Mouse (Mus musculus) myocyte (in vitro differentiated cells): ENCODE measurements around the gene Bpifb5. TPM values are rescaled to one million over a fixed set of nuclear protein-coding genes. Genes with fewer than 3 reads are reported as not detected.
"Not testable (repeated sequence)": the region's sequence is repeated elsewhere in the genome, so short reads cannot be mapped to it uniquely, and the experiment has no call there.

Source experiments
- H3K27me3 ChIP-seq: one replicate; pipeline ENCODE4 v1.6.1; 2011; ENCODE audit not compliant: control insufficient read depth, insufficient read depth, insufficient read length
- H3K36me3 ChIP-seq: one replicate; pipeline ENCODE4 v1.6.1; 2011; ENCODE audit not compliant: control insufficient read depth, insufficient read depth
- H3K4me2 ChIP-seq: one replicate; pipeline ENCODE4 v1.6.1; 2011; ENCODE audit warnings: low read depth, control low read depth
- H3K4me3 ChIP-seq: one replicate; pipeline ENCODE4 v1.5.1; 2011; ENCODE audit warnings: mild to moderate bottlenecking, control low read depth, moderate library complexity
- H3K79me2 ChIP-seq: one replicate; pipeline ENCODE4 v1.6.1; 2011; ENCODE audit not compliant: control insufficient read depth, insufficient read depth
- H3ac ChIP-seq: one replicate; pipeline ENCODE4 v1.6.1; 2011; ENCODE audit not compliant: control insufficient read depth, insufficient read length
- CEBPB ChIP-seq: IDR thresholded peaks from 2 replicates; pipeline ENCODE4 v1.6.1; 2011; ENCODE audit warnings: mild to moderate bottlenecking, moderate library complexity; ENCODE audit not compliant: poor library complexity, insufficient read depth, severe bottlenecking
- E2F4 ChIP-seq: IDR thresholded peaks from one replicate; pipeline ENCODE4 v1.6.1; 2011; ENCODE audit warnings: mild to moderate bottlenecking, control low read depth, moderate library complexity; ENCODE audit not compliant: insufficient read depth
- MAX ChIP-seq: IDR thresholded peaks from one replicate; pipeline ENCODE4 v1.6.1; 2011; ENCODE audit warnings: low read depth, mild to moderate bottlenecking, control low read depth
- MYOD1 ChIP-seq, 3 experiments: IDR thresholded peaks; one replicate each; pipeline ENCODE4 v1.6.1; 2011; ENCODE audit warnings: control low read depth in 2 of 3, low read depth in 2 of 3, mild to moderate bottlenecking in 2 of 3, moderate library complexity in 1 of 3; ENCODE audit not compliant: insufficient read length in 2 of 3, control insufficient read depth in 1 of 3
- MYOG ChIP-seq, 3 experiments: IDR thresholded peaks; one replicate each; pipeline ENCODE4 v1.6.1; 2011; ENCODE audit warnings: control low read depth in 2 of 3, low read depth in 2 of 3, mild to moderate bottlenecking in 2 of 3; ENCODE audit not compliant: insufficient read length in 2 of 3, control insufficient read depth in 1 of 3, insufficient read depth in 1 of 3
- POLR2A ChIP-seq: IDR thresholded peaks from one replicate; pipeline ENCODE4 v1.6.1; 2011; ENCODE audit warnings: low read depth, mild to moderate bottlenecking, control low read depth, moderate library complexity; ENCODE audit not compliant: insufficient read length
- POLR2AphosphoS2 ChIP-seq: IDR thresholded peaks from one replicate; pipeline ENCODE4 v1.6.1; 2011; ENCODE audit warnings: low read depth, control low read depth; ENCODE audit not compliant: insufficient read length
- REST ChIP-seq: IDR thresholded peaks from one replicate; pipeline ENCODE4 v1.6.1; 2011; ENCODE audit warnings: mild to moderate bottlenecking, control low read depth, moderate library complexity; ENCODE audit not compliant: insufficient read depth, insufficient read length
- SRF ChIP-seq: IDR thresholded peaks from one replicate; pipeline ENCODE4 v1.6.1; 2011; ENCODE audit warnings: low read depth; ENCODE audit not compliant: control insufficient read depth, insufficient read length
- TCF12 ChIP-seq: IDR thresholded peaks from one replicate; pipeline ENCODE4 v1.6.1; 2011; ENCODE audit warnings: mild to moderate bottlenecking, control low read depth; ENCODE audit not compliant: poor library complexity, insufficient read depth, severe bottlenecking
- TCF3 ChIP-seq: IDR thresholded peaks from one replicate; pipeline ENCODE4 v1.6.1; 2011; ENCODE audit warnings: low read depth, control low read depth; ENCODE audit not compliant: insufficient read length
- USF1 ChIP-seq: IDR thresholded peaks from one replicate; pipeline ENCODE4 v1.6.1; 2011; ENCODE audit warnings: low read depth, mild to moderate bottlenecking, control low read depth, moderate library complexity
- polyA plus RNA-seq: library from polyadenylated mRNA; unstranded; fragments of >200 nt; fragmentation: generic; extraction: Trizol; gene quantifications from one replicate; pipeline ENCODE4 v1.2.1, GENCODE M21; 2012; ENCODE audit warnings: missing spikeins

Gene Bpifb5
- polyA plus RNA-seq: not detected

DNA sequence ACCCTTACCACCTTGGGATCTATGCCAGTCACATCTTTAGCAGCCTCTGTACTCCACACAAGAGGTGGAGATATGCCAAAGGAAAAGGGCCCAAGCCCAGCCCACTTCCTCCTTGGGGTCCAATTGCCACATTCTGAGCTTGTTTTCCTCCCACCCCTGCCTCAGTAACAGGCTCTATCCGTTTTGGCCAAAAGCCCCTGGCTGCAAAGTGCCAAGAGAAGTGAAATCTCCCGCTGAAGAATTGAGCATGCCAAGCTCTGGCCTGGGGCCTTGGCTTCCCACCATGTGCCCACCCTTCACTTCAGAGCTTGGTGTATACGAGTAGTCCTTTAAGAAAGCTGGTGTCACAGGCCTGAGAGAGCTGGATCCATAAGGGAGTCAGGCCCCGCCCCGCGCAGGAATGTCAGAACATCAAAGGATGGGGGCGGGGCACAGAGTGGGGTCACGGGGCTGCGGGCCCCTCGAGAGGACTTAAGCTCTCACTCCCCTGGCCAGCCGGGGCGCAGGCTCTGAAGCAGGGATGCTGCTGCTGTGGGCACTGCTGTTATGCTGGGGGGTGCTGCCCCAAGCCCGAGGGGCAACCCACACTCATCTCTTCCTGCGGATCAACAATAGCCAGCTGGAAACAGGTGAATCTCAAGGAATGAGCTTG is at the start of gene Bpifb5:
TSS of gene Bpifb5 (plus strand) at position 478 of the 652 bp plus-strand sequence.
- TF ChIP-seq USF1 (no peak), POLR2A (no peak), REST (no peak), POLR2AphosphoS2 (no peak), TCF3 (no peak), CEBPB (no peak), E2F4 (no peak), MYOG (IDR thresholded peaks at IDR 0.05; ENCODE audit: control insufficient read depth in 1 of 3, insufficient read depth in 1 of 3, insufficient read length in 2 of 3, low read depth in 2 of 3) (no peak), MAX (no peak)
- H3K4me3 ChIP-seq: no peak within 1 kb of the TSS
- no peaks in the 10 kb centered on the region for H3K36me3 ChIP-seq
- H3K79me2 ChIP-seq: no peaks in the 10 kb centered on the region
- H3K27me3 ChIP-seq: peaks cover 5% of the 10 kb centered on the region
- no peak within 1 kb of the TSS for H3ac ChIP-seq
- H3K4me2 ChIP-seq: no peak within 1 kb of the TSS

- not testable (repeated sequence) for H3K4me2 ChIP-seq, H3K36me3 ChIP-seq, H3K27me3 ChIP-seq, H3K4me3 ChIP-seq, H3K79me2 ChIP-seq, H3ac ChIP-seq
These were observed 41.6 kb upstream of the Bpifb5 start for GRCm38 (mm10) chr2:154181900-154182299.

GRCm38 (mm10) chr2:154183061-154183460 is 40.5 kb upstream of the Bpifb5 start:
- not testable (repeated sequence) for H3ac ChIP-seq, H3K4me3 ChIP-seq, H3K79me2 ChIP-seq, H3K27me3 ChIP-seq, H3K4me2 ChIP-seq, H3K36me3 ChIP-seq

- H3K4me2 ChIP-seq: no peak overlapping the region
- no peaks in the 10 kb centered on the region for H3K27me3 ChIP-seq
- no peak overlapping the region for H3ac ChIP-seq
- H3K4me3 ChIP-seq: no peak overlapping the region
- no peaks in the 10 kb centered on the region for H3K79me2 ChIP-seq
- H3K36me3 ChIP-seq: no peaks in the 10 kb centered on the region
- TF ChIP-seq MYOD1 (IDR thresholded peaks at IDR 0.05; ENCODE audit: control insufficient read depth in 1 of 3, insufficient read length in 2 of 3, low read depth in 2 of 3): no peak
- TF ChIP-seq MYOG (IDR thresholded peaks at IDR 0.05; ENCODE audit: control insufficient read depth in 1 of 3, insufficient read depth in 1 of 3, insufficient read length in 2 of 3, low read depth in 2 of 3): no peak
- no peak for TF ChIP-seq REST
- no peak for TF ChIP-seq CEBPB
- TF ChIP-seq MAX: no peak
- TF ChIP-seq POLR2AphosphoS2: no peak
- no peak for TF ChIP-seq E2F4
- TF ChIP-seq SRF: no peak
- no peak for TF ChIP-seq USF1
- no peak for TF ChIP-seq TCF3
- TF ChIP-seq TCF12: no peak
- no peak for TF ChIP-seq POLR2A
These were observed 38.2 kb upstream of the Bpifb5 start for GRCm38 (mm10) chr2:154185319-154185718.

DNA sequence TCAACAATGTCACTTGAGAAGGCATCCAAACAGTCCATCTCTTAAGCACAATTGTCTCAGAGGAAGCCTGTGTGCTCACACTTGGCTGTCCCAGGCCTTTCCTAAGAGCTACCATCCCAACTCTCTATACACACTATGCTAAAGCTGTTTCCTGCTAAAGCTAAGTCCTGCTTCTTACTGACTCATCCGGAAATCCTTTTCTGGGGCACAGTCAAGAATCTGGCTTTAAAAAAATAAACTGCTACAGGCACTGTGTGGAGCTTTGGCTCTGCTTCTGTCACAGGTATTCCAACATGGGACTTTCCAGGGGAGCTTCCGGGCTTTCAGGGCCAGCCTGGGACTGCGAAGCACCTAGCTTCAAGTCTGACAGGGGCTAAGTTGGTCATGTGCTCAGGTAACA is 37.8 kb upstream of the Bpifb5 start:
- Histone ChIP-seq H3ac (no peak overlapping the region), H3K79me2 (no peaks in the 10 kb centered on the region), H3K36me3 (no peaks in the 10 kb centered on the region), H3K4me2 (no peak overlapping the region), H3K27me3 (no peaks in the 10 kb centered on the region), H3K4me3 (no peak overlapping the region)
- TF ChIP-seq TCF12: no peak
- no peak for TF ChIP-seq E2F4
- no peak for TF ChIP-seq TCF3
- TF ChIP-seq MYOD1 (IDR thresholded peaks at IDR 0.05; ENCODE audit: control insufficient read depth in 1 of 3, insufficient read length in 2 of 3, low read depth in 2 of 3): no peak
- no peak for TF ChIP-seq MAX
- no peak for TF ChIP-seq SRF
- TF ChIP-seq USF1: no peak
- no peak for TF ChIP-seq CEBPB
- no peak for TF ChIP-seq MYOG (IDR thresholded peaks at IDR 0.05; ENCODE audit: control insufficient read depth in 1 of 3, insufficient read depth in 1 of 3, insufficient read length in 2 of 3, low read depth in 2 of 3)
- no peak for TF ChIP-seq REST
- no peak for TF ChIP-seq POLR2AphosphoS2
- no peak for TF ChIP-seq POLR2A

DNA sequence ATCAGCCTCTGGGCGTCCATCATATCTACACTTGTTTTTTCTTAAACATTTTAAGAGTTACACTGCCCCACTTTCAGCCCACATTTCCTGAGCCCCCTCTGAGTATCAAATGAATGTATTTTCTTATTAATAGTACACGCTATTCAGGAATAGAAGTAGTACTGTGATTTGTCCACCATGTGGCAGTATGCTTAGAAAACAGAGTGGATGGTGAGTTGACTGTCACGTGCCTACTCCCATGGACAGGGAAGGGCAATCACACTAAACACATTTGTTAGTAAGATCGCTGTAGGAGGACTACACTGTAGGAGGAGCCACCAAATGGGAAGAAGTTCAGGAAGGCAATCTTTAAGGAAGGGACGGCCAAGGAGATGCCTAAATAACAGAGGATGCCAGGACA is 36.1 kb upstream of the Bpifb5 start:
- Histone ChIP-seq H3ac (no peak overlapping the region), H3K36me3 (no peaks in the 10 kb centered on the region), H3K4me2 (no peak overlapping the region), H3K27me3 (no peaks in the 10 kb centered on the region), H3K4me3 (no peak overlapping the region), H3K79me2 (no peaks in the 10 kb centered on the region)
- peak; percentile 37 for TF ChIP-seq USF1
- no peak for TF ChIP-seq SRF
